Mouse (Mus musculus) cerebellum, adult 9-11 months (tissue): ENCODE data around the gene Ncor2.

Experiments
- DNase-seq: peaks from one replicate; pipeline ENCODE4 v3.0.0; 2022

Gene Ncor2

GRCm38 (mm10) chr5:125190105-125190813 lies 11.2 kb upstream of the Ncor2 start:
- DNase-seq: peak; percentile 45

- peak; percentile 77 for DNase-seq
Measured at GRCm38 (mm10) chr5:125189625-125190024, 10.6 kb upstream of the Ncor2 start.

GRCm38 (mm10) chr5:125188812-125189598 lies 10.0 kb upstream of the Ncor2 start:
- DNase-seq: peak; percentile 50

- DNase-seq: no peak
Measured at GRCm38 (mm10) chr5:125184826-125185225, 5.8 kb upstream of the Ncor2 start.

GRCm38 (mm10) chr5:125183321-125184003 lies 4.4 kb upstream of the Ncor2 start:
- DNase-seq: peak; percentile 53

- DNase-seq: peak; percentile 61
Measured at GRCm38 (mm10) chr5:125180630-125181263, 1.7 kb upstream of the Ncor2 start.

- DNase-seq: peak; percentile 74
Measured at GRCm38 (mm10) chr5:125179735-125180629, 963 bp upstream of the Ncor2 start.

- DNase-seq: peak; percentile 82
Measured at GRCm38 (mm10) chr5:125178171-125179006, 630 bp downstream of the Ncor2 start.

- DNase-seq: no peak
Measured at GRCm38 (mm10) chr5:125177481-125178134, 1.4 kb downstream of the Ncor2 start.

- DNase-seq: peak; percentile 77
Measured at GRCm38 (mm10) chr5:125176864-125177263, 2.2 kb downstream of the Ncor2 start.

GRCm38 (mm10) chr5:125176370-125176766 lies 2.7 kb downstream of the Ncor2 start:
- DNase-seq: peak; percentile 64

GRCm38 (mm10) chr5:125175673-125176369 lies 3.2 kb downstream of the Ncor2 start:
- DNase-seq: peak; percentile 41

- peak; percentile 80 for DNase-seq
Measured at GRCm38 (mm10) chr5:125174726-125175672, 4.0 kb downstream of the Ncor2 start.

- peak; percentile 47 for DNase-seq
Measured at GRCm38 (mm10) chr5:125173868-125174267, 5.2 kb downstream of the Ncor2 start.

- DNase-seq: peak; percentile 42
Measured at GRCm38 (mm10) chr5:125172831-125173615, 6.0 kb downstream of the Ncor2 start.

GRCm38 (mm10) chr5:125171259-125171658 lies 7.8 kb downstream of the Ncor2 start:
- DNase-seq: peak; percentile 39

- DNase-seq: peak; percentile 52
Measured at GRCm38 (mm10) chr5:125170107-125170842, 8.7 kb downstream of the Ncor2 start.
